Mouse (Mus musculus): ENCODE measurements around the gene Pcnx2.

DNA sequence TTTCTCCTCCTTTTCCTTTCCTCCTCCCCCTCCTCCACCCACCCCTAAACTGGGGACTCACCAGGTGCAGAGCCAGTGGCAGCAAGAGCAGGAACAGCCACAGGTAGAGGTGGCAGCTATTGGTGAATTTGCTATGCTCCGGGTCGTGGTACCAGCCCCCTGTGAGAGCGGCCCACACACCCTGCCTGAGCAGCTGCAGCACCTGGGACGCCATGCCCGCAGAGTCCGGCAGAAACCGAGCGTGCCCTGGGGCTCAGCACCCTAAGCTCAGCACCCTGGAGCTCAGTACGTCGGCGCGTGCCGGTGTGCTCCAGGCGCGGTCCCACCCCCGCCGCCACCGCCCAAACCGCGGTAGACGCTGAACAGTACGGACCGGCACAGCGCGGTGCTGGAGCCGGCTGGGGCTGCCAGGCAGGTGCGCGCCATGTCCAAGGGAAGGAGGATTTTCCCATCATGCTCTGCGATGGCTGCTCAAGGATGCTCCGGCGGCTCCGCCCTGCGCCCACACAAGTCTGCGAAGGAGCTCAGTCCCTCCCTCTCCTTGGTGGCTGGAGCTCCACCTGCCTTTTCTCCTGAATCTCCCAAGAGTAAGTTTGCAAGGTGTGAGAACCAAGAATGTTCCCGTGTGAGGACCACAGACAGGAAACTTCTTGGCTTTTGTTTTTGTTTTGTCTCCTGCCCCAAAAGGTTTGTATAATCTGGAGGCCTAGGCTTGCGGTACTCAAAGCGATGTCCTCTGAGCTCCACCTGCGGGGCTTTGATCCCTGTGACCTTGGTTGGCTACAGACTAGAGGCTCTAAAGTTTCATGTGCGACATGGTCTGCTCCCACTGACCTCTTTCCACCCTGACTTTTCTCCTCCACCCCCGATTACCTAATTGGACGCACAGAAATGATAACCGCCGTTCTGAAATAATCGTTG lies at the start of gene Pcnx2:
- TF ChIP-seq CTCF (conservative IDR thresholded peaks at IDR 0.05; ENCODE audit: low read length) (no peak), NANOG (IDR thresholded peaks at IDR 0.05; ENCODE audit: borderline replicate concordance, low read length) (no peak), POU5F1 (IDR thresholded peaks at IDR 0.05; ENCODE audit: borderline replicate concordance, low read length) (no peak)
